Mouse (Mus musculus) stomach, embryonic 16.5 days (tissue): Measurements from ENCODE around the gene Pla2g4e. TPM values are rescaled to one million over a fixed set of nuclear protein-coding genes. Genes with fewer than 3 reads are reported as not detected.
A peak's percentile ranks its signal among the peaks of the same experiment; 100 is the strongest.

Experiments
- ATAC-seq: fragments of 200-750 bp; cut with Nextera tagmentation; 2 replicates; pipeline ENCODE4 v1.8.0; 2017; ENCODE audit warnings: moderate number of reproducible peaks, moderate TSS enrichment; ENCODE audit not compliant: insufficient read depth, low FRiP score
- H3K27ac ChIP-seq: fragments of 300-500 bp; sonication (generic); 2 replicates; pipeline ENCODE4 v1.5.1; 2014; ENCODE audit warnings: low read length
- H3K27me3 ChIP-seq: fragments of 300-500 bp; sonication (generic); 2 replicates; pipeline ENCODE4 v1.6.1; 2014; ENCODE audit warnings: low read length, control low read depth, mixed read lengths; ENCODE audit not compliant: control insufficient read depth, insufficient read depth
- H3K36me3 ChIP-seq: fragments of 300-500 bp; sonication (generic); 2 replicates; pipeline ENCODE4 v1.6.1; 2014; ENCODE audit warnings: low read length; ENCODE audit not compliant: control insufficient read depth, insufficient read depth
- H3K4me1 ChIP-seq: fragments of 300-500 bp; sonication (generic); 2 replicates; pipeline ENCODE4 v1.6.1; 2014; ENCODE audit warnings: low read length, control low read depth, mixed read lengths; ENCODE audit not compliant: control insufficient read depth, insufficient read depth
- H3K4me2 ChIP-seq: fragments of 300-500 bp; sonication (generic); 2 replicates; pipeline ENCODE4 v1.6.1; 2014; ENCODE audit warnings: low read depth, low read length, mixed read lengths
- H3K4me3 ChIP-seq: fragments of 300-500 bp; sonication (generic); replicated peaks from 2 replicates; pipeline ENCODE4 v1.5.1; 2014; ENCODE audit warnings: mild to moderate bottlenecking, low read length
- H3K9ac ChIP-seq: fragments of 300-500 bp; sonication (generic); 2 replicates; pipeline ENCODE4 v1.6.1; 2014; ENCODE audit warnings: low read length
- H3K9me3 ChIP-seq: fragments of 300-500 bp; sonication (generic); replicated peaks from 2 replicates; pipeline ENCODE4 v1.6.1; 2016; ENCODE audit warnings: low read length, control low read depth; ENCODE audit not compliant: control insufficient read depth
- WGBS: fragments of 180-500 bp; shearing (Covaris S2); extraction: QIAGEN DNeasy Blood & Tissue Kit; methylation state at CpG from one replicate; pipeline ENCODE4 v1.1.7; 2014; 5-methylcytosine and 5-hydroxymethylcytosine counted together
- polyA plus RNA-seq: library from polyadenylated mRNA; unstranded; fragments of >200 nt; fragmentation: Nextera tagmentation; extraction: Ambion mirVana; gene quantifications from 2 replicates; pipeline ENCODE4 v1.2.1, GENCODE M21; 2015

The Pla2g4e gene
- polyA plus RNA-seq, result 4.5 and 6.7 TPM in 2 replicates

GRCm38 (mm10) chr2:120244679-120245420 is at the start of gene Pla2g4e:
Gene Pla2g4e (minus strand): TSS chr2:120245335.
- H3K4me3 ChIP-seq, result peak within 1 kb of the TSS; percentile 43
- no peak within 1 kb of the TSS for H3K27ac ChIP-seq
- peak within 1 kb of the TSS; percentile 43 for H3K9ac ChIP-seq
- H3K9me3 ChIP-seq, result no peaks in the 10 kb centered on the region
- no peaks in the 10 kb centered on the region; the same call in 1 of the 2 replicates for H3K27me3 ChIP-seq
- 0 out of 2 replicates have a peak, but pooled peaks cover 4% of the 10 kb centered on the region for H3K4me1 ChIP-seq
- no peaks in the 10 kb centered on the region for H3K36me3 ChIP-seq
- 5% methylated on average over 27 of the region's 27 CpGs for WGBS
- peak; percentile 77; the same call in 1 of the 2 replicates for ATAC-seq
- peak within 1 kb of the TSS; percentile 83 for H3K4me2 ChIP-seq

- Histone ChIP-seq H3K27ac (no peak overlapping the region), H3K9ac (no peak overlapping the region), H3K27me3 (no peaks in the 10 kb centered on the region), H3K4me1 (no peaks in the 10 kb centered on the region), H3K36me3 (no peaks in the 10 kb centered on the region), H3K4me3 (no peak overlapping the region), H3K4me2 (no peak overlapping the region), H3K9me3 (no peaks in the 10 kb centered on the region)
- WGBS, result 80% methylated on average over 8 of the region's 9 CpGs
- ATAC-seq, result no peak
Observed at GRCm38 (mm10) chr2:120291471-120292078, 46.4 kb upstream of the Pla2g4e start.

DNA sequence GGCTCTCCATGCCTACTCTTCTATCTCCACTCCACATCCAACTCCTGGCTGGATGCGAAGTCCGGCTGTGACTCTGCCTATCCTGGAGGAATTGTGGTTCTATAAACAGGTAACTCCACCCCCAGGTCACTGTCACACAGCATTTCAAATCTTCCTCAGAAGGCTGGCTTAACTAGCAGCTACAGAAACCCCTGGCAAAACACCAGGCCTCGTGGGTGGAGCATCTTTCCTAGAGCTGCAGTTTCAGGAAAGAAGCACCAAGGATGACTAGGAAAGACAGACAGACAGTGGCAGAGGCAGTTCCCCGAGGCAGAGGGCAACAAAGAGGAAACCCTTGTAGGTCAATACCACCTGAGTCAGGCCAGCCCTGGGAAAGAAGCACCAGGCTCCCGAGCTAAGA is 43.9 kb upstream of the Pla2g4e start, which contains the start of gene Pla2g4d:
TSS of gene Pla2g4d (minus strand) at position 203 of the 400 bp plus-strand sequence.
- no peak within 1 kb of the TSS for H3K4me3 ChIP-seq
- H3K9ac ChIP-seq, result no peak within 1 kb of the TSS
- H3K36me3 ChIP-seq, result no peaks in the 10 kb centered on the region
- 64% methylated on average over 5 of the region's 5 CpGs for WGBS
- no peaks in the 10 kb centered on the region for H3K27me3 ChIP-seq
- H3K27ac ChIP-seq, result no peak within 1 kb of the TSS
- ATAC-seq, result no peak
- H3K9me3 ChIP-seq, result no peaks in the 10 kb centered on the region
- H3K4me2 ChIP-seq, result no peak within 1 kb of the TSS
- H3K4me1 ChIP-seq, result no peaks in the 10 kb centered on the region

DNA sequence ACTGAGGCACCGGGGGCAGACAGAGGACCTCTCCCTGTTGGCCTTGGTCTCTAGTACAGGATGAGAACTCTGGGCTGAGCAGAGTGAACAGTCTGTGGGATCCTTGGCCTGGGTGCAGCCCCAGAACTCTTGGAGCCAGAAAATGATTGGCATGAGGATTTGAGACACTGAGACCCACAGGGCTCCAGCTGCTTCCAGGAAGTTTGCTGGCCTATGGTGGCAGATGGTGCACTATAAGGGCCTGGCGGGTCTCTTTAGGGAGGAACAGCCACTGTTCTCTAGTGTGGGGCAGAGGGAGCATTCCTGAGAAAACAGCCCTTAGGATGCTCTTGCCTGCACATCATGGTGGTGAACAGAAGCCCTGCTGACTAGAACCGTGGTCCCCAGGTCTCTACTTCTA is 43.3 kb upstream of the Pla2g4e start:
- no peak overlapping the region for H3K4me2 ChIP-seq
- H3K4me3 ChIP-seq, result no peak overlapping the region
- H3K9me3 ChIP-seq, result no peaks in the 10 kb centered on the region
- no peaks in the 10 kb centered on the region for H3K27me3 ChIP-seq
- ATAC-seq, result no peak
- no peak overlapping the region for H3K9ac ChIP-seq
- no peaks in the 10 kb centered on the region for H3K36me3 ChIP-seq
- no peaks in the 10 kb centered on the region for H3K4me1 ChIP-seq
- 90% methylated on average over 3 of the region's 3 CpGs for WGBS
- H3K27ac ChIP-seq, result no peak overlapping the region

- Histone ChIP-seq H3K4me3 (no peak overlapping the region), H3K9ac (no peak overlapping the region), H3K9me3 (no peaks in the 10 kb centered on the region), H3K4me2 (no peak overlapping the region), H3K4me1 (no peaks in the 10 kb centered on the region), H3K36me3 (no peaks in the 10 kb centered on the region), H3K27me3 (no peaks in the 10 kb centered on the region), H3K27ac (no peak overlapping the region)
- no peak for ATAC-seq
- 74% methylated on average over 4 of the region's 4 CpGs for WGBS
Observed at GRCm38 (mm10) chr2:120285639-120286038, 40.5 kb upstream of the Pla2g4e start.

DNA sequence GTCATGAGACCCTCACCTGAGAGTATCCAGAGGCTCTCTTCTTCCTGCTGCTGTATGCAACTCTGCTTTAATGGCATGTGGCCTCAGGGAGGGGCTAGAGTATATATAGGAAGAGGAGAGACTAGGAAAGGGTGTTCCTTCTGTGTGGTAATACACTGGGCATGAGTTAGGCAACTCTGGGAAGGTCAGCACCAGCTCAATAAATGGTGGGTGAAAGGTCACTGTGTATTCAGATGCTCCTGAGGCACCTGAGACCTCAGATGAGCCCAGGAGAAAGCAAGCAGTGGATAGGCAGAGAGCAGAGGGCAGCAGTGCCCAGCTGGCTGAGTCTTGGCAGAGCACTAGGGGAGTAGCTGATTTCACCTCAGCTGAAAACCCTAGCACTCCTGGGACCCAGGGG is 39.6 kb upstream of the Pla2g4e start:
- no peak overlapping the region for H3K9ac ChIP-seq
- H3K27me3 ChIP-seq, result no peaks in the 10 kb centered on the region
- ATAC-seq, result no peak
- H3K4me1 ChIP-seq, result no peaks in the 10 kb centered on the region
- no peak overlapping the region for H3K4me2 ChIP-seq
- H3K27ac ChIP-seq, result no peak overlapping the region
- no peaks in the 10 kb centered on the region for H3K36me3 ChIP-seq
- no peaks in the 10 kb centered on the region for H3K9me3 ChIP-seq
- no peak overlapping the region for H3K4me3 ChIP-seq

DNA sequence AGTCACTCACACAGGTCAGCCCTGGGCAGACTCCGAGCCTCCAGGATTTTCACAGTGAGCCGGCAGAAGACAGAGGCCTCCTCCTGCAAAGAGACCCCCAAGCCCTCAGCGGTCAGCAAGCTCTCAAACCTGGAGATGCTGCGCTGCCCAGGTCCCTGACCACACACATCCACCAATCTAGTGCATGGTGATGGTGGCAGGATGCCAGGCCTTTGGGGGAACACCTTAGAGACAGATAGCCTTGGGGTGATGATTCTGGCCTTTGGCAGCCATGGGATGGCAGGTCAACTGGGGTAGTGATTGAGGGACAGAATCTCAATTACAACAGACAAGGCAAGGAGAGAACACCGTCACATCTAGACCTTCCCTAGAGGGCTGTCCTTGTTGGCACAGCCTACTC is 39.0 kb upstream of the Pla2g4e start:
- Histone ChIP-seq H3K4me3 (no peak overlapping the region), H3K9ac (no peak overlapping the region), H3K4me1 (no peaks in the 10 kb centered on the region), H3K9me3 (no peaks in the 10 kb centered on the region), H3K27me3 (no peaks in the 10 kb centered on the region), H3K36me3 (no peaks in the 10 kb centered on the region), H3K27ac (no peak overlapping the region), H3K4me2 (no peak overlapping the region)
- 77% methylated on average over 5 of the region's 5 CpGs for WGBS
- ATAC-seq, result no peak

- H3K36me3 ChIP-seq, result no peaks in the 10 kb centered on the region
- H3K9ac ChIP-seq, result no peak overlapping the region
- WGBS, result 36% methylated on average over 6 of the region's 6 CpGs
- H3K27ac ChIP-seq, result no peak overlapping the region
- H3K4me1 ChIP-seq, result no peaks in the 10 kb centered on the region
- no peak overlapping the region for H3K4me2 ChIP-seq
- no peak for ATAC-seq
- H3K9me3 ChIP-seq, result no peaks in the 10 kb centered on the region
- no peak overlapping the region for H3K4me3 ChIP-seq
- H3K27me3 ChIP-seq, result no peaks in the 10 kb centered on the region
Observed at GRCm38 (mm10) chr2:120283550-120283949, 38.4 kb upstream of the Pla2g4e start.

DNA sequence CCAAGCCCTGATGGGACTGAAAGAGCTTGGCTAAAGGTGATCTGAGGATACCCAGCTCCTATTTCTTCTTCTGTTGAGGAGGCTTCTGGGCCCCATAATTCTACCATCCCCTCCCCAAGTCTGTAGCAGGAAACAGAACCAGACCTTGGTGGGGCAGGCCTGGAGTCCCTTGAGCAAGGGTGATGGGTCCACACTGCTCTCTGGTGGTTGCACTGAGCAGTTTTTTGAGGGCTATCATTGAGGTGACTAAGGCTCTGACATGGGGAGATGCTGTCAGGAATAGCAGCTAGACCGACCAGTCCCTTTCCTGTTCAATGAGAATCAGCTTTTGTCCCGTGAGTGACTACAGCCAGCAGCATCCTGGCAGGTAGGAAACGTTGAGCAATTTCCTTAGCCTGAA is 36.1 kb upstream of the Pla2g4e start:
- no peak for ATAC-seq
- no peaks in the 10 kb centered on the region for H3K4me1 ChIP-seq
- no peaks in the 10 kb centered on the region for H3K9me3 ChIP-seq
- no peak overlapping the region for H3K9ac ChIP-seq
- no peak overlapping the region for H3K4me3 ChIP-seq
- H3K27me3 ChIP-seq, result no peaks in the 10 kb centered on the region
- no peak overlapping the region for H3K27ac ChIP-seq
- 50% methylated on average over 3 of the region's 3 CpGs for WGBS
- H3K36me3 ChIP-seq, result no peaks in the 10 kb centered on the region
- no peak overlapping the region for H3K4me2 ChIP-seq
